Mouse (Mus musculus): ENCODE data around the gene Pcdh7. TPM values are rescaled to one million over a fixed set of nuclear protein-coding genes. Genes with fewer than 3 reads are reported as not detected.

Pcdh7 gene
- polyA plus RNA-seq, 1 experiment from 2014 or later: 26.4 TPM

DNA sequence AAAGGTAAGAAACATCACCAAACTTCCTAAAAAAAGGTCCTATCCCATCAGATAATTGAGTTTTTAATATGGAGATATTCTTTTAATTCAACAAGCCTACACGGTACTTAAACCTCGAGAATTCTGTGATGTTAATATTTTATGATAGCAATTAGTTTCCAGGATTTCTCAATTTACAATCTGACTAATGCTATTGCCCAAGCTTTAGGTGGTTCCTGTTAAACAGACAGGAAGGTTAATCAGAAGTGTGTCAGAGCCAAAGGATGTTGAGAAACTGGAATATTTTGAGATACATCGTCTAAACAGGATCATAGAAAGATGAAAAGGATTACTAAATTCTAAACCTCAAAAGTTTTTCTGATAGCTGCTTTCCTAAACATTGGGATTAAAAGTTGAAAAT lies 222.7 kb downstream of the Pcdh7 start:
- no peak overlapping the region for H3K4me3 ChIP-seq (ENCODE audit: low read depth, low read length)
- no peak overlapping the region for H3K4me2 ChIP-seq (replicated peaks; ENCODE audit: low read depth, low read length)
- H3K9me3 ChIP-seq (ENCODE audit: control insufficient read depth, low read depth, low read length): no peaks in the 10 kb centered on the region
- H3K36me3 ChIP-seq (ENCODE audit: control insufficient read depth, insufficient read depth, low read length): no peaks in the 10 kb centered on the region
- no peak overlapping the region for H3K9ac ChIP-seq (replicated peaks; ENCODE audit: low read depth, low read length)
- no peaks in the 10 kb centered on the region for H3K4me1 ChIP-seq (ENCODE audit: control insufficient read depth, insufficient read depth, low read length)
- no peak for ATAC-seq (ENCODE audit: insufficient number of reproducible peaks, insufficient read depth, low FRiP score, low read depth)
- no peak overlapping the region for H3K27ac ChIP-seq (ENCODE audit: low read length)
- no peaks in the 10 kb centered on the region for H3K27me3 ChIP-seq (ENCODE audit: control insufficient read depth, insufficient read depth, low read length)
- 48% methylated on average over 3 of the region's 3 CpGs for WGBS

DNA sequence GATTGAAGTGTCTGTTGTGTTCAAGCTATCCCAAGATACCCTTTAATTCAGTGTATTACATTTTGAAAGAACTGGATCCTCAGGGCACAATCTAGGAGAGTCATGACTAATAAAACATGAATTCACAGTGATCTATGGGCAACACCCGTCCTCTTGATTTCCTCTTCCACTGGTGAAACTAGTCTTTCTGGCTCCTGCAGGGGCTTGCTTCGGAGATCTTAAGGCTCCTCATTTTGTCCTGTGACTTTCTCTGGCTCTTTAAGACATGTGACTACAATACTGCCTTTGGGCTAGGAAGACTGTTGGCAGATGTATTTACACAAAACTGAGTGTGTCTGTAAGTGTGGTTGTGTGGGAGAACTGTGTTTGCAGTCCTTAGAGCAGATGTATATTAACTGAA lies 225.4 kb downstream of the Pcdh7 start:
- Histone ChIP-seq H3K9ac (replicated peaks; ENCODE audit: low read depth, low read length) (no peak overlapping the region), H3K36me3 (ENCODE audit: control insufficient read depth, insufficient read depth, low read length) (no peaks in the 10 kb centered on the region), H3K27me3 (ENCODE audit: control insufficient read depth, insufficient read depth, low read length) (no peaks in the 10 kb centered on the region), H3K4me2 (replicated peaks; ENCODE audit: low read depth, low read length) (no peak overlapping the region), H3K4me1 (ENCODE audit: control insufficient read depth, insufficient read depth, low read length) (no peaks in the 10 kb centered on the region), H3K9me3 (ENCODE audit: control insufficient read depth, low read depth, low read length) (no peaks in the 10 kb centered on the region), H3K4me3 (ENCODE audit: low read depth, low read length) (no peak overlapping the region), H3K27ac (ENCODE audit: low read length) (no peak overlapping the region)
- ATAC-seq (ENCODE audit: insufficient number of reproducible peaks, insufficient read depth, low FRiP score, low read depth): no peak
- WGBS: 72% methylated on average over 2 of the region's 2 CpGs

DNA sequence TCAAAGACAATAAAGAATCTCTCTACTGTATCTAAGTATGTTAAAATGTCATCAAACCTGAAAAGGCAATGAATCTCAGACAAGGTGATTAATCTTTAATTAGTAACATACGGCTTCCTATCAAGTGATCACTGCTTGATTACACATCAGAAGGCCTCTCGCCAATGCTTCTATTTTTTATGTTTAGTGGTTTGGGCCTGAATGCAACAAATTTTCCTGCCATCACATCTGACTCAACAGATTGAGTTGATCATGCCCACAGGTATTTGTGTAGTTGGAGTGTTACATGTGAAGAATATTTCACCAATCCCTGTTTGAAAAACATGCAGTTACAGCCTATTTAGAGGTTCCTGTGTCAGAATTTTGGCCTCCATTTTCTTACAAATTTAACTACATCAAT lies 225.8 kb downstream of the Pcdh7 start:
- Histone ChIP-seq H3K27me3 (ENCODE audit: control insufficient read depth, insufficient read depth, low read length) (no peaks in the 10 kb centered on the region), H3K36me3 (ENCODE audit: control insufficient read depth, insufficient read depth, low read length) (no peaks in the 10 kb centered on the region), H3K4me1 (ENCODE audit: control insufficient read depth, insufficient read depth, low read length) (no peaks in the 10 kb centered on the region), H3K27ac (ENCODE audit: low read length) (no peak overlapping the region), H3K4me3 (ENCODE audit: low read depth, low read length) (no peak overlapping the region), H3K9me3 (ENCODE audit: control insufficient read depth, low read depth, low read length) (no peaks in the 10 kb centered on the region), H3K9ac (replicated peaks; ENCODE audit: low read depth, low read length) (no peak overlapping the region), H3K4me2 (replicated peaks; ENCODE audit: low read depth, low read length) (no peak overlapping the region)
- 86% methylated on average over 2 of the region's 2 CpGs for WGBS
- no peak for ATAC-seq (ENCODE audit: insufficient number of reproducible peaks, insufficient read depth, low FRiP score, low read depth)

DNA sequence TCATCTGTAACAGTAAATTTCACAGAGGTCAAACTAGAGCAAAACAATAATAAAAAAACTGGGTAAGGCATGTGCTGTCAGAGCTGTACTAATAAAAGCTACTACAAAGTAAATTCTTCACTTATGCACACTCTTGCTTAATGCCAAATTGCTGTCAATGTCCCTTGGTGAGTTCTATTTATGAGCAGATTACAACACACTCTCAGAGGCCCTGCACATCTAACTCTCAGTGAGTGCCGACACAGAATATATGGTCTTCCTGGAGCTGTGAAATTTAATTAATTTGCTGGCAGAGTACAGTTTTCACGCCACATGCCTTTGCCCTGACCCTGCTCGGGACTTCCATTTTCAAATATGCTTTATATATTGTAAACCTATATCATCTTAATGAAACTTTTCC lies 227.7 kb downstream of the Pcdh7 start:
- Histone ChIP-seq H3K36me3 (ENCODE audit: control insufficient read depth, insufficient read depth, low read length) (no peaks in the 10 kb centered on the region), H3K27ac (ENCODE audit: low read length) (no peak overlapping the region), H3K27me3 (ENCODE audit: control insufficient read depth, insufficient read depth, low read length) (no peaks in the 10 kb centered on the region), H3K4me1 (ENCODE audit: control insufficient read depth, insufficient read depth, low read length) (no peaks in the 10 kb centered on the region), H3K4me3 (ENCODE audit: low read depth, low read length) (no peak overlapping the region), H3K9me3 (ENCODE audit: control insufficient read depth, low read depth, low read length) (no peaks in the 10 kb centered on the region), H3K4me2 (replicated peaks; ENCODE audit: low read depth, low read length) (no peak overlapping the region), H3K9ac (replicated peaks; ENCODE audit: low read depth, low read length) (no peak overlapping the region)
- ATAC-seq (ENCODE audit: insufficient number of reproducible peaks, insufficient read depth, low FRiP score, low read depth): no peak
- WGBS: 58% methylated on average over 3 of the region's 3 CpGs

DNA sequence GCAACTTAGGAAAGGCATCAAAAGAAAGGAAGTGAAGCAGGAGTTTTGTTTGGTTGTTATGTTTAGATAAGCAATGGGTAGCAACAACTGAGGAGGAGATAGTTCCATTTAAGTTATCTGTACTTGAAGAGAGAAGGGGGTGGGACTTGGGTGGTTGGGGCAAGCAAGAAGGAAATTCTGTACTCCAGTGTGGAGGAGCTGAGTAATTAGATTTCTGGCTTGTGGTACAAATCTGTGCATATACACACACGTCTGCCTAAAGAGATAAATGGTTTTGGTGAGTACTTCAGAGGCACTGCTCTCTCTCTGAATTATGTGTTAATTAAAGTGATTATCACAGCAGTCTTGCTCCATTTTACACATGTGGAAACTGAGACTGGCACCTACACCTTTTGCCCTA lies 241.6 kb downstream of the Pcdh7 start:
- no peak for ATAC-seq (ENCODE audit: insufficient number of reproducible peaks, insufficient read depth, low FRiP score, low read depth)
- 32% methylated on average over 1 of the region's 1 CpGs for WGBS
- no peak overlapping the region for H3K4me2 ChIP-seq (replicated peaks; ENCODE audit: low read depth, low read length)

DNA sequence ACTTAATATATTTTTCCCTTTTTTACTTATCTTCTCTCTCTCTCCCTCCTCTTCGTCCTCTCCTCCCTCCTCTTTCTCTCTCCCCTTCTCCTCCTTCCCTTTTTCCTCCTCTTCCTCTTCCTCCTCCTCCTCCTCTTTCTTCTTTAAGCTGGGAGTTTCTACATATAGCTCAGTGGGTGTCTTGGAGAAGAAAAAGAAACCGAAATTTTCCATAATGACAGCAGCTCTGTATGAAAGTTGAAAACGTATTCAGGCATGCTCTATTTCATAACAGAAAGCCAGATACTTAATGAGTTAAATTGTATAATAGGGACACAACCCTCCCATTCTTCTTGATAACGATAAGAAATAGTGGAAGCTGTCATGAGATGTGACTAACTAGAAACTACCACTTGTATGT lies 246.0 kb downstream of the Pcdh7 start:
- 75% methylated on average over 4 of the region's 4 CpGs for WGBS
- no peak overlapping the region for H3K27ac ChIP-seq (ENCODE audit: low read length)

More for the DNA sequence above, 241.6 kb downstream of the Pcdh7 start:
- Histone ChIP-seq H3K36me3 (ENCODE audit: control insufficient read depth, insufficient read depth, low read length) (no peaks in the 10 kb centered on the region), H3K4me3 (ENCODE audit: low read depth, low read length) (no peak overlapping the region), H3K9ac (replicated peaks; ENCODE audit: low read depth, low read length) (no peak overlapping the region), H3K9me3 (ENCODE audit: control insufficient read depth, low read depth, low read length) (no peaks in the 10 kb centered on the region), H3K4me1 (ENCODE audit: control insufficient read depth, insufficient read depth, low read length) (no peaks in the 10 kb centered on the region), H3K27ac (ENCODE audit: low read length) (no peak overlapping the region), H3K27me3 (ENCODE audit: control insufficient read depth, insufficient read depth, low read length) (no peaks in the 10 kb centered on the region)

DNA sequence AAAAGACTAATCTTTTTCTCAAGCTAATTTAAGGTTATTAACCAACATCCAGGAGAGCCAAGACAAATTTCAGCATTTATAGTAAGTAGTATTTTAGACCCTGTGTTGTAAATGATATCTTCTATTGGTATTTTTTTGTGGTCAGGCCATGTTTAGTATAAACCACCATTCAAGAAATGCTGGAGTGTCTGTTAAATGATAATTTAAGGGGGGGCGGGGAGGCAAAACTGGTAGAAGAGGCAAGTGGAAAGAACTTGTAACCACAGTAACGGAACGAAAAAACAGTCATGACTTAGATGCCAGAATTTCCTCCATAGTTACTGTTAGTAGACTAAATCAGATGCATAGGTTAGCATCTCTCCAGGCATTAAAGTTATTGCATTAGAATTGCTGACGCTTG lies 246.4 kb downstream of the Pcdh7 start:
- H3K9me3 ChIP-seq (ENCODE audit: control insufficient read depth, low read depth, low read length): no peaks in the 10 kb centered on the region
- ATAC-seq (ENCODE audit: insufficient number of reproducible peaks, insufficient read depth, low FRiP score, low read depth): no peak
- no peaks in the 10 kb centered on the region for H3K36me3 ChIP-seq (ENCODE audit: control insufficient read depth, insufficient read depth, low read length)
- WGBS: 85% methylated on average over 4 of the region's 4 CpGs
- no peak overlapping the region for H3K4me2 ChIP-seq (replicated peaks; ENCODE audit: low read depth, low read length)
- no peaks in the 10 kb centered on the region for H3K27me3 ChIP-seq (ENCODE audit: control insufficient read depth, insufficient read depth, low read length)
- H3K4me3 ChIP-seq (ENCODE audit: low read depth, low read length): no peak overlapping the region
- no peak overlapping the region for H3K27ac ChIP-seq (ENCODE audit: low read length)
- no peak overlapping the region for H3K9ac ChIP-seq (replicated peaks; ENCODE audit: low read depth, low read length)
- no peaks in the 10 kb centered on the region for H3K4me1 ChIP-seq (ENCODE audit: control insufficient read depth, insufficient read depth, low read length)

More for the DNA sequence above, 246.0 kb downstream of the Pcdh7 start:
- Histone ChIP-seq H3K4me1 (ENCODE audit: control insufficient read depth, insufficient read depth, low read length) (no peaks in the 10 kb centered on the region), H3K27me3 (ENCODE audit: control insufficient read depth, insufficient read depth, low read length) (no peaks in the 10 kb centered on the region), H3K36me3 (ENCODE audit: control insufficient read depth, insufficient read depth, low read length) (no peaks in the 10 kb centered on the region), H3K4me2 (replicated peaks; ENCODE audit: low read depth, low read length) (no peak overlapping the region), H3K9me3 (ENCODE audit: control insufficient read depth, low read depth, low read length) (no peaks in the 10 kb centered on the region), H3K9ac (replicated peaks; ENCODE audit: low read depth, low read length) (no peak overlapping the region), H3K4me3 (ENCODE audit: low read depth, low read length) (no peak overlapping the region)
- no peak for ATAC-seq (ENCODE audit: insufficient number of reproducible peaks, insufficient read depth, low FRiP score, low read depth)

DNA sequence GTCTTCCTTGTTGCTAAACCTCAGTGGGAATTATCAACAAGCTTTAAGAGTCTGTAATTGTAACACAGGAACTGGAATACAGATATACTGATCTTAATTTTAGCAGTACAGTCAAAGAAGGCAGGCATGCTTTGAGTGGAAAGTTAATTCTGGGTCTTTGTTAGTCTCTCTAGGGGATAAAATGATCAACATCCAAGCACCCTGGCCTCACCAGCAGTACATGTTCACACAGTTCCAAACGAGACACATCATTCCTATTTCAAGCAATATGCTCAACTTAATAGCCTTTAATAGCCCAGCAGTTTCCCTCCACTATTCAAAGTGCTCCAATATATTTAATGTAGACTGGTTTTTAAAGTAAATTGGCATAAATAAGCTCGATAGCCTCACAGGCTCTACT lies 275.8 kb downstream of the Pcdh7 start:
- no peak overlapping the region for H3K9ac ChIP-seq (replicated peaks; ENCODE audit: low read depth, low read length)
- no peak overlapping the region for H3K27ac ChIP-seq (ENCODE audit: low read length)
- ATAC-seq (ENCODE audit: insufficient number of reproducible peaks, insufficient read depth, low FRiP score, low read depth): no peak
- no peak overlapping the region for H3K4me2 ChIP-seq (replicated peaks; ENCODE audit: low read depth, low read length)
- 78% methylated on average over 2 of the region's 2 CpGs for WGBS
- H3K4me3 ChIP-seq (ENCODE audit: low read depth, low read length): no peak overlapping the region
- H3K4me1 ChIP-seq (ENCODE audit: control insufficient read depth, insufficient read depth, low read length): no peaks in the 10 kb centered on the region
- no peaks in the 10 kb centered on the region for H3K27me3 ChIP-seq (ENCODE audit: control insufficient read depth, insufficient read depth, low read length)
- no peaks in the 10 kb centered on the region for H3K36me3 ChIP-seq (ENCODE audit: control insufficient read depth, insufficient read depth, low read length)
- H3K9me3 ChIP-seq (ENCODE audit: control insufficient read depth, low read depth, low read length): no peaks in the 10 kb centered on the region

DNA sequence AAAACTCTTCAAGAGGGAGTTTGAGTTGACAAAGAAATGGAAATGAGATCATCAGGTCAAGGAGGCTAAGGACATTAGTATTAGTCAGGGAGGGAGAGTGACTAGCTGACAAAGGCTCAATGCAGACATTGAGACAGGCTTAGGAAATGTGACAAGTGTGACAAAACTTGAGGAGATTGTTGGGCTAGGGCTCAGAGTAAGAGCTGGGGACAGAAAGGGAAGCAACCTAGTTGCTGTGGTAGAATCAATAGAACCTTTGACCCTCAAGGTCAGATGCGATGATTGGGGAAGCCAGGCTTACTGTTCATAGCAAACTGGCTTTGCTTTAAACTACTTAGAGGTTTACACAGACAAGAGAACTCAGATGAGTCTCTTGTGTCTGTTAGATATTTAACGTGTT lies 303.6 kb downstream of the Pcdh7 start:
- Histone ChIP-seq H3K4me3 (ENCODE audit: low read depth, low read length) (no peak overlapping the region), H3K27me3 (ENCODE audit: control insufficient read depth, insufficient read depth, low read length) (no peaks in the 10 kb centered on the region)
- 68% methylated on average over 2 of the region's 2 CpGs for WGBS

More for the DNA sequence above, 303.6 kb downstream of the Pcdh7 start:
- H3K9ac ChIP-seq (replicated peaks; ENCODE audit: low read depth, low read length): no peak overlapping the region
- ATAC-seq (ENCODE audit: insufficient number of reproducible peaks, insufficient read depth, low FRiP score, low read depth): no peak
- H3K4me2 ChIP-seq (replicated peaks; ENCODE audit: low read depth, low read length): no peak overlapping the region
- H3K9me3 ChIP-seq (ENCODE audit: control insufficient read depth, low read depth, low read length): no peaks in the 10 kb centered on the region
- H3K4me1 ChIP-seq (ENCODE audit: control insufficient read depth, insufficient read depth, low read length): no peaks in the 10 kb centered on the region
- no peaks in the 10 kb centered on the region for H3K36me3 ChIP-seq (ENCODE audit: control insufficient read depth, insufficient read depth, low read length)
- no peak overlapping the region for H3K27ac ChIP-seq (ENCODE audit: low read length)

Measured in stomach, embryonic 14.5 days (tissue).